Mouse (Mus musculus): ENCODE results near the gene Hsph1. TPM values are rescaled to one million over a fixed set of nuclear protein-coding genes. Genes with fewer than 3 reads are reported as not detected.

Gene Hsph1
- total RNA-seq, 2 experiments from 2014 or later: 36.1 to 39.7 TPM

Other genes starting within 250 kb of the Hsph1 start
- gene Medag, start 224.6 kb downstream of the Hsph1 start, total RNA-seq (2021): 10 to 100 TPM; 16.8 to 17.1 TPM
- gene Tex26, start 196.7 kb downstream of the Hsph1 start, total RNA-seq (2021): under 1 TPM in 1 of 2 experiments, not detected in 1; 0.39 TPM
- gene Wdr95, start 107.7 kb downstream of the Hsph1 start, total RNA-seq (2021): not detected
- 1 to 10 TPM; 5.2 to 5.5 TPM for gene B3glct, start 41.9 kb upstream of the Hsph1 start, total RNA-seq (2021)